Mouse (Mus musculus) yolk sac, embryonic 10.5 days (tissue): ENCODE data around the gene Krtap4-7.
"Not testable (repeated sequence)": the region's sequence is repeated elsewhere in the genome, so short reads cannot be mapped to it uniquely, and the experiment has no call there.

ENCODE experiments used
- DNase-seq: peaks from one replicate; pipeline ENCODE4 v3.0.0-alpha.2; 2017; ENCODE audit warnings: low spot score

The Krtap4-7 gene

DNA sequence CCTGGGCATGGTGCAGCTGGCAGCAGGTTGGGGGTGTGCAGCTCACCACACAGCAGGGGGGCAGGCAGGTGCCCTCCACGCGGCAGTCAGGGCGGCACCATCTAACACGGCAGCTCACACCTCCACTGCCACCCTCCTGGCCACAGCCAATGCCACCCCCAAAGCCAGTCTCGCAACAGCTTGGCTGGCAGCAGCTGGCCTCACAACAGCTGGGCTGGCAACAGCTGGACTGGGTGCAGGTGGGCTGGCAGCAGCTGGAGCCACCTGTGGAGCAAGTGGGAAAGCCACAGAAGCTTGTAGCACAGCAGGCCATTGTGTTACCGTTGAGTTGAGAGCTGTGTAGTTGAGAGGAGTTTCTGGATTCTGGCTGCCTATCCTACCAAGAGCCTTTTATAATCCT is 46.1 kb downstream of the Krtap4-7 start, which contains the start of gene Krtap9-3:
Krtap9-3 (minus strand) TSS at position 364 of the 400 bp plus-strand sequence.
- not testable (repeated sequence) for DNase-seq
